Mouse (Mus musculus) cerebellum, adult 11 months (tissue): ENCODE measurements around the gene Gm20708.
A peak's percentile ranks its signal among the peaks of the same experiment; 100 is the strongest.
"Not testable (repeated sequence)": the region's sequence is repeated elsewhere in the genome, so short reads cannot be mapped to it uniquely, and the experiment has no call there.

Experiments
- DNase-seq: peaks from one replicate; pipeline ENCODE4 v3.0.0; 2022

Gene Gm20708

GRCm38 (mm10) chr11:117781199-117781821 lies 28.2 kb upstream of the Gm20708 start:
- no peak for DNase-seq

- DNase-seq, result no peak
These were observed 27.3 kb upstream of the Gm20708 start, which contains the start of the genes Tmc8 and Tmc6 for GRCm38 (mm10) chr11:117781993-117782704. Gene Tmc8 (plus strand): TSS chr11:117782076. Gene Tmc6 (minus strand): TSS chr11:117782198.

DNA sequence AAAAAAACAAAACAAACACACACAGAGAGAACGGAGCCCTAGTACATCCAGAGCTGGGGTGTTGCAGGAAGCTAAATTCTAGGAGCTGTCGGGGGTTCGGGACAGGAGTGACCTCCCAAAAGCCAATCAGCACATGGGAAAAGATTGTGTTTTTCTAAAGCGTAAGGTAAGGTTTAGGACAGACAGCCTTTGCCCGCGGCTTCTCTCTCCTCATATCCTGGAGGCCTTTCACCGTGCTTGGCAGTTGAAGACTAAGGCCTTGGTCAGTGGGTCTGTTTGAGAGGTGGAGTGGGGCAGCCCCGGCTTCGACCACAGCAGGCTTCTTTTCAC lies 26.8 kb upstream of the Gm20708 start:
- no peak for DNase-seq

DNA sequence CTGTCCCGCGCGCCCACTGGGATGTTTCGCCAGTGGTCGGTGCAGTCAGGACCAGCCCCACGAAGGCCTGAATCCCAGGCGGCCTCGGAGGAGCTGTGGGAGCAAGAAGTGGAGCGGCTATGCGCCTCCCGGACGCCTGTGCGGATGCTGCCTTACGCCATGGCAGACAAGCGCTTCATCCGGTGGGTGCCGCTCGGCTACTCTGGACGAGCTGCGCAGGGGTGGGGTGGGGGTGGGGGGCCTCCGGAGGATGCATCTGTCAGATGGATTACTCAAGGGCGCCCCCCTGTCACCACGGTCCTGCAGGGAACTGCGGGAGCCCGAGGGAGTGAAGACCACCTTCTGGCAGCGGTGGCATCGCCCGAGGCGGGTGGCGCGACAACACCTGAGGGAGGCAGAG lies 26.4 kb upstream of the Gm20708 start:
- no peak for DNase-seq

- no peak for DNase-seq
These were observed 25.7 kb upstream of the Gm20708 start for GRCm38 (mm10) chr11:117783683-117784309.

DNA sequence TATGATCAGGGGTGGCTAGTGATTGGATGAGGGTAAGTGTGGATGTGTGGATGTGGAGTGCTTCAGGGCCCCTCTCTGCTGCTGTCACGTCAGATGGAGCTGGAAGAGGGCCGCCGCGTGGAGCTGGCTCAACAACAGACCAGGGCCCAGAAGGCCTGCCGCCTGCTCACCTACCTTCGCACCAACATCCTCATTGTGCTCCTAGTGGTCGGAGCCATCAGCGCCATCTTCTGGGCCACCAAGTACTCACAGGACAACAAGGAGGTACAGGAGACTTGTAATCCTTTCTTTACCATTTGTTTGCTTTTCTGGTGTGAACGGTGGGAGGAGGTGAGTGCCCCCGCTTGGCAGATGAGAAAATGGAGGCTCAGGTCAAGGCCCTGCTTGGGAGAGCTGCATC lies 23.2 kb upstream of the Gm20708 start:
- DNase-seq, result peak; percentile 62

- DNase-seq, result not testable (repeated sequence)
These were observed 21.0 kb upstream of the Gm20708 start for GRCm38 (mm10) chr11:117788481-117788880.

GRCm38 (mm10) chr11:117790286-117790685 lies 19.2 kb upstream of the Gm20708 start:
- no peak for DNase-seq

GRCm38 (mm10) chr11:117790703-117791440 lies 18.6 kb upstream of the Gm20708 start:
- no peak for DNase-seq

- no peak for DNase-seq
These were observed 18.1 kb upstream of the Gm20708 start for GRCm38 (mm10) chr11:117791441-117791761.

DNA sequence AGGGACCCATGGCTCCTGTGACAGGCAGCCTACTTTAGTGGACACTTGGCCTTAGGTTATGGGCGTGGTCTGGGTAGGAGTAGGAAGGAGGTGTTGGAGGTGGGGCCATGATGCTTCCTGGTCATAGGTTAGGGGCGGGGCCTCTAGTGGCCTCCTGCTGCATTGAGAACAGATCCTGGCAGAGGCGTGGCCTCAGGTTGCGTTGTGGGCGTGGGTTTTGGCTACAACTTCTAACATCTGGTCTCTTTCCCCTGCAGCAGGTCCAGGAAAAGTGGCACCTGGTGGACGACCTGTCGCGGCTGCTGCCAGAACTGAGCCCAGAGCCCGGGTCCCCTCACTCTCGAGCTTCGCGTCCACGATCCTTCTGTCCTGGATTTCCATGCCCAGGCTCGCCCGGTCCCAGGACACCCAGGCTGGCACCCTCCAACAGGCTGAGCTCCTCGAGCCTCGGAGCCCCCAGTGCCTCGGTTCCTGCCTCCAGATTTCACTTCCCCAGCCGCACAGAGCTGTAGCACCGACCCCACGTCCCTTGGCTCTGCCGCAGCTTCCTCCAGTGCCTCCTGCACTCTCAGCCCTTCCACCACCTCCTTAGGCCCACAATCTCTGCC lies 17.1 kb upstream of the Gm20708 start:
- no peak for DNase-seq

- no peak for DNase-seq
These were observed 15.4 kb upstream of the Gm20708 start for GRCm38 (mm10) chr11:117794035-117794551.

GRCm38 (mm10) chr11:117796954-117797353 lies 12.5 kb upstream of the Gm20708 start:
- DNase-seq, result no peak

DNA sequence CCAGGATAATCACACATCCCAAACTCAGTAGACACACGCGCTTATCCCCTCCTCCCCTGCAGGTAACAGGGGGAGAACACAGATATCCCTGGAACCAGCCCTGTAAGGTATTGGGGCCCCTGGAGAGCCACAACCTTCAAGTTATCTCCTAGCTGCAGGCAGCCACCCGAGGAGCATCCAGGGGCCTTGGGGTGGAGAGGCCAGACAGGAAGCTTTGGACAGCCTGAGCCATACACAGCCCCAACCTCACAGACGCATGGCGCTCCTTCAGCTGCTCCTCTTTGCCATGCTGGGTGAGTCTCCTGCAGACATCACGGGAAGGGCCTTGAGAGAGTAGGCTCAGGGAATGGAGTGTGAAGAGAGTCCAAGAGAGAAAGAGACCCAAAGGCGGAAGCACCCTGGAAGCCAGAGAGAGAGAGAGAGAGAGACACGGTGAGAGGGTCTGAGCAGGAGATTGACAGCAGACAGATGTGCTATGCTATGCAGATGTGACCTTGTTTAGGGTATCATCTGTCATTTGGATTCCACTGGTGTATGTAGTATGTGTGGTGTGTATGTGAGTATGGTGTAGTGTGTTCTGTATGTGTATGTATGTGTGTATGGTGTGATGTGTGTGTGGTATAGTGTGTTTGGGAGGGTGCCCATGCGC lies 11.8 kb upstream of the Gm20708 start, which contains the start of gene 6030468B19Rik:
TSS of gene 6030468B19Rik (plus strand) at position 150 of the 649 bp plus-strand sequence.
- DNase-seq, result no peak

- no peak for DNase-seq
These were observed 11.3 kb upstream of the Gm20708 start for GRCm38 (mm10) chr11:117798160-117798541.

DNA sequence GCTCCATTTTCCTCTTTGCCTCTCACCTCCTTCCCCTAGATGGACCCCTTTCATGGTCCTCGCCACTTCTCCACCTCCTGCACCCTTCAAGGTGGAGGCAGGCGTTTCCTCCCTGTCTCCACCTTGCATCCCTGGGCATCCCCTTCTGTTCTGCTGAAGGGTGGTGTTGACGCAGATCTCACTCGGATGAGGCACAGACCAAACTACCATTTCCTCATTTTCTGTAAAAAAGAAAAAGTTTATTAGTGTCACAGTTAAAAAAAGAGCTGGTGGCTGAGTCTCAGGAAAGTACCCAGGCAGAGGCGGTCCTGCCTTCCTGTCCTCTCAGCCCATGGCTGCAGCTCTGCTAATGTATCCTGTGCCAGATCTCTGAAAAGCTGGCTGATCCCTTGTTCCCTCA lies 10.3 kb upstream of the Gm20708 start:
- DNase-seq, result no peak

- no peak for DNase-seq
These were observed 9.4 kb upstream of the Gm20708 start for GRCm38 (mm10) chr11:117800038-117800437.

GRCm38 (mm10) chr11:117801650-117802049 lies 7.8 kb upstream of the Gm20708 start:
- no peak for DNase-seq

DNA sequence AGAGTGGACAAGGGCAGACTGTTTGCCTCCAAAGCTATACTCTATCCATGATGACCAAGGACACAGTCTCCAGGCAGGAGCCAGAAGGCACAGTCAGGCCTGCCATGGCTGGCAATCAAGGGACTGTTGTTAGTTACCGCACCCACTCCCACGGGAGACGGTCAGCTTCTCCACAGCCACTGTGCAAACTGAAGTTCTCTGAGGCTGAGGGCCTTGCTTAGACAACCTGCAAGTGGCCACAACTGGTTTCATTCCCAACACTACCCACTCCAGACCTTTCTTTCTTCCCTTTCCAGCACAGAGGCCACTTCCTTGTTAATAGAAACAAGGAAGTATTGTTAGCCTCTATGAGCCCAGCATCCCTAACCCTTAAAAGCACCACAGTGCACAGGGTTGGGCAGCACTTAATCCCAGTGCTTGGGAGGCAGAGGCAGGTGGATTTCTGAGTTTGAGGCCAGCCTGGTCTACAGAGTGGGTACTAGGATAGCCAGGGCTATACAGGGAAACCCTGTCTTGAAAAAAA lies 6.2 kb upstream of the Gm20708 start:
- DNase-seq, result no peak

DNA sequence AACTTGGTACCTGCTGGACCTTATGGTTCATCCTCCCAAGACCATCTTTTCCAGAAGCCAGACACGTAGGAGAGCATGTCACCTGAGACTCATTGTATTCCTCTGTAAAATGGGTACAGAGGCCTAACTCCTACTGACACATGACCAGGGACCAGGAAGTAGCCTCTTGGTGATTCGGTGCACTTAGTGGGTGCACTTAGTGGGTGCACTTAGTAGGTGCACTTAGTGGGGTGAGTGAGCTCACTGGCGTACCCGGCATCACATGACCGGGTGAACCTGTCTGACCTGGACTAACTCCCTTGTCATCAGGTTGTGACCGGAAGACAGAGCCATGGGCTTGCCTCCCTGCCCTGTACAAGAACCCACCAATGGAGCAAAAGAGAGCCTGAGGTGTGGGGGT lies 2.7 kb upstream of the Gm20708 start:
- no peak for DNase-seq

DNA sequence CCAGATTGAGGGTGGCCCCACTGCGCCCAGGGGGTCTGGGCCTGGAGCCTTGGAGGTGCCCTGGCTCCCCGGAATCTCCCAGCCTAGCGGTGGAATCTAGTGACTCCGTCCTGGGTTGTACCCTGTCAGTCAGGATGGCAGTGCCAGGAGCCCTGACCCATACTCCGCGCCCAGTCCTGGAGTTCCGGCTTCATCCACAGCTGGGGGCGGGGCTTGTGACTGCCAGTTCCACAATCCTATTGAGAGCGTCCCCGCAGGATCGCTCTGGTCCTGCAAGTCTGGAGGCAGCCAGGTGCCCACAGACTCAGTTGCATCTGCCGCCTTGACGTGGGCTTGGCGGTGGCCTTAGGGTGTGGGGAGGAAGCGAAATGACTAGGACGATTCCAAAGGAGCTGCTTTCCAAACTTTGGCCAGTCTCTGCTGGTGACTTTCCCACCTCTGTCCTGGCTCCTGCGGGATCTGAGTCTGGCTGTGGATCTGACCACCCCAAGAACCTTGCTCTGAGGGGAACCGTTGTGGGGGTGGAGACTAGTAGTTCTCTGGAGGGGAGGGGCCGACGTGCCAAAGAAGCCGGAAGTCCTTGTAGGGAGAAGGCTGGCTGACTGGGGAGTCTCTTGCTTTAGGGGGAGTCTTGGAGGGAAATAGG lies 1.1 kb downstream of the Gm20708 start:
- DNase-seq, result no peak

GRCm38 (mm10) chr11:117813867-117814266 lies 4.4 kb downstream of the Gm20708 start:
- no peak for DNase-seq
